Mouse (Mus musculus): Measurements from ENCODE around the gene Dis3l.

DNA sequence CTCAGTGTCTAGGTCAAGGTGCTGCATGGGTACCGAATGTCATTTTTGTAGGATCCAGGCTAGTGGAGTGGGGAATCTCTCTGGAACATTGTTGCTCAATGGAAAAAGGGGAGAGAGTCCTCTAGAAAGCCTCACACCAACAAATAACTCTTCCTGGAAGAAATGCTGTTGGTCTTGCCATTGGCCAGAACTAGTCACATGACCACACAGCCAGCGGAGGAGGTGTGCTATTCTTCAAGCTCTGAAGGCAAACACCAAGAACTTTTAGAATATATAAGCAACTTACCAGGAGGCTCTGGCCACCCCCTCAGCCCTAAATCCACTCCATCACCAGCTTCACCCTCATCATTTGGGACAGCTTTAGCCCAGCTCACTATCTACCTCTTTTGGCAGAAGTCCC lies 2.6 kb upstream of the Dis3l start:
- no peak for TF ChIP-seq TAL1 (IDR thresholded peaks at IDR 0.05; ENCODE audit: low read length)
- no peak for TF ChIP-seq GATA1 (IDR thresholded peaks at IDR 0.05; ENCODE audit: low read length)
